Mouse (Mus musculus): ENCODE data around the gene Arid1b.

DNA sequence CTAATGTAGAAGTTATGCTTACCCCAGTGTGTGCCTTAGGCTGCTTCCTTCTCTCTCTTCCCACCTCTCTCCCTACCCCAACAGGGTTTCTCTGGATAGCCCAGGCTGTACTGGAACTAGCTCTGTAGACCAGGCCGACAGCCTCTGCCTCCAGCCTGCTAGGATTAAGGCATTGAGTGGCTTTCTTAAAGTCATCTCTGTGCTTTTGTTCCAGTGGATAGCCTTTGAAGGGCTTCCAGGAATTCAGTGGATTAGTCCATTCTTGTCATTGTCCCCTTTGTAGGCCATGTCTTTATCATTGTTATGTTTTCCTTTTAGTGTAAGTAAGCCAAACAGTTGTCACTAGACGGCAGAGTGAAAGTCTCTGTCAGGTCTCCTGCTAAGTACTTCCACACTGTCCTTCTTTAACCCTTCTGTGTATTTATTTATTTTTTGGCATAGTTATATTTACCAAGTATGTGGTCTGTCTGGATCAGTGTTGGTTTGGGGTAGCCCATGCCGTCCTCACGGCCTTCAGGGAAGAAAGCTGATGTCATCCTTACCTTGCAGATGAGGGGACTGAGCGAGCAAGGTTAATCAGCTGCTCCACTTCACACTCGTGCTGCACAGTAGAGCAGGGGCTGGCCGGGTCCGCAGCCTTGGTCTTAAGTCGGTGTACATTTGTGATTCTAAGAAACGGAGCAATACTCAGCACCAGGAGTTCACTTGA, 58.1 kb downstream of the Arid1b start:
- no peak for TF ChIP-seq POLR2A (IDR thresholded peaks at IDR 0.05; ENCODE audit: insufficient read depth, low read depth, low read length)
- TF ChIP-seq EP300 (IDR thresholded peaks at IDR 0.05; ENCODE audit: insufficient read depth, low read depth, low read length): no peak
- no peak for TF ChIP-seq CTCF (IDR thresholded peaks at IDR 0.05)

Measured in heart, adult 2 months (tissue).